ENCODE assay signal across 25 mouse cellular contexts in the genomic region with DNA sequence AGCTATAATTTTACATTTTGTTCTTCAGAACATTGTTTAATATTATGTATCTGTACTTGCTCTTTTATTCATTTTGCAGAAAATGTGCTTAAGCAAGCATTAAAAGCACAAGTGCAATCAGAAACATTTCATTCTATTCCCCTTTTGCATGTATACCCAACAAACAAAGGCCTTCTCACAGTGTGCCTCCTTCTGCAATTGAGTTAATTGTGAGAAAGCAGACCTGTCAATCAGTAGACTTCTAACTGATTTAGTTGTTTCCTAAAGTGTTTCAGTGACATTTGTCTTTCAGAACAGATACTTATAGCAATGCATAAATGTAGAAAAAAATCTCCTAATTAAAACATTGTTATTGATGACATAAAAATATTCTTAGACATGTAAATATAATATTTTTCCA.
DNase-seq lines count a peak whose midpoint lies in the region; ATAC-seq and TF ChIP-seq lines count a peak whose summit lies in the region.
"Had no signal": no experiment of that assay in that cellular context is flagged by ENCODE, and none has a peak within 500 bp of the region (broad histone marks: within the 10 kb centered on the region; RNA-seq: fewer than 3 reads in every experiment).

No protein-coding gene starts in this region.

- TF ChIP-seq CTCF in midbrain, postnatal 0 days (IDR thresholded peaks at IDR 0.05): no peak

- no peaks in the 10 kb centered on the region for H3K9me3 ChIP-seq in forebrain, embryonic 14.5 days (replicated peaks; ENCODE audit: control insufficient read depth, low read length)
- no peaks in the 10 kb centered on the region for H3K9me3 ChIP-seq in forebrain, embryonic 12.5 days
- H3K9me3 ChIP-seq in midbrain, embryonic 14.5 days (ENCODE audit: control insufficient read depth, low read length): no peaks in the 10 kb centered on the region
- H3K9me3 ChIP-seq in midbrain, postnatal 0 days (ENCODE audit: low read length): no peaks in the 10 kb centered on the region
- H3K9me3 ChIP-seq in forebrain, embryonic 15.5 days: no peaks in the 10 kb centered on the region
- H3K9me3 ChIP-seq: heart, embryonic 10.5 days; heart, embryonic 13.5 days had no signal

- H3K4me3 ChIP-seq in forebrain, embryonic 14.5 days (ENCODE audit: low read depth, low read length): no peak overlapping the region
- no peak overlapping the region for H3K4me3 ChIP-seq in forebrain, embryonic 12.5 days (replicated peaks)
- H3K4me3 ChIP-seq in midbrain, embryonic 14.5 days (replicated peaks; ENCODE audit: low read depth, low read length): no peak overlapping the region
- no peak overlapping the region for H3K4me3 ChIP-seq in midbrain, postnatal 0 days (ENCODE audit: low read depth, low read length)
- H3K4me3 ChIP-seq in forebrain, embryonic 15.5 days: no peak overlapping the region
- H3K4me3 ChIP-seq: heart, adult 2 months; heart, embryonic 10.5 days; heart, embryonic 13.5 days had no signal

- peak; percentile 77 for ATAC-seq in forebrain, embryonic 14.5 days
- ATAC-seq in forebrain, embryonic 12.5 days (ENCODE audit: low FRiP score): no peak
- no peak for ATAC-seq in midbrain, embryonic 14.5 days (ENCODE audit: low FRiP score, low TSS enrichment)
- no peak for ATAC-seq in midbrain, postnatal 0 days (ENCODE audit: low FRiP score)
- 0 out of 2 replicates have a peak, but pooled peaks have one; percentile 53 for ATAC-seq in forebrain, embryonic 15.5 days (replicated peaks)
- ATAC-seq: CD4-positive, CD25-positive, alpha-beta regulatory T cell, adult 4 months; hindbrain, postnatal 0 days; inflammation-experienced regulatory T-cells, adult 6 months had no signal

- peak; percentile 55 for DNase-seq in forebrain, embryonic 14.5 days (ENCODE audit: low spot score)
- DNase-seq in midbrain, embryonic 14.5 days: peak; percentile 17
- no peak for DNase-seq in midbrain, postnatal 0 days (ENCODE audit: low spot score)
- peak; percentile 18 for DNase-seq in retina, embryonic 14.5 days (ENCODE audit: low spot score)
- no peak for DNase-seq in layer of hippocampus, postnatal 36 days
- no peak for DNase-seq in kidney, adult 18-20 months
- DNase-seq: adrenal gland, adult 2 months; adrenal gland, postnatal 14 days; cerebellum, adult 11-12 months; cerebellum, adult 8-10 months; cerebellum, postnatal 10 days; cerebellum, postnatal 36 days; gastrocnemius, postnatal 10 days; gastrocnemius, postnatal 36 days; heart, adult 2 months; heart, postnatal 14 days; heart, postnatal 4 days had no signal

- H3K27ac ChIP-seq in forebrain, embryonic 14.5 days (ENCODE audit: low read depth, low read length): no peak overlapping the region
- no peak overlapping the region for H3K27ac ChIP-seq in forebrain, embryonic 12.5 days
- no peak overlapping the region for H3K27ac ChIP-seq in midbrain, embryonic 14.5 days (replicated peaks; ENCODE audit: low read depth, low read length)
- no peak overlapping the region for H3K27ac ChIP-seq in midbrain, postnatal 0 days (ENCODE audit: low read depth, low read length)
- H3K27ac ChIP-seq in forebrain, embryonic 15.5 days (replicated peaks): no peak overlapping the region
- H3K27ac ChIP-seq: heart, adult 2 months; heart, embryonic 10.5 days; heart, embryonic 13.5 days; hindbrain, embryonic 14.5 days; hindbrain, postnatal 0 days had no signal

- H3K4me1 ChIP-seq in forebrain, embryonic 14.5 days (ENCODE audit: control insufficient read depth, insufficient read depth, low read length): no peaks in the 10 kb centered on the region; the same call in 1 of the 2 replicates
- no peaks in the 10 kb centered on the region for H3K4me1 ChIP-seq in forebrain, embryonic 12.5 days
- H3K4me1 ChIP-seq in midbrain, embryonic 14.5 days (ENCODE audit: control insufficient read depth, insufficient read depth, low read length): peaks cover 9% of the 10 kb centered on the region; the same call in 1 of the 2 replicates
- H3K4me1 ChIP-seq in midbrain, postnatal 0 days (ENCODE audit: insufficient read depth, low read length): no peaks in the 10 kb centered on the region
- H3K4me1 ChIP-seq in forebrain, embryonic 15.5 days: peaks cover 3% of the 10 kb centered on the region; the same call in 1 of the 2 replicates
- H3K4me1 ChIP-seq: heart, embryonic 10.5 days; heart, embryonic 13.5 days had no signal

- H3K36me3 ChIP-seq in forebrain, embryonic 14.5 days (ENCODE audit: control insufficient read depth, insufficient read depth, low read length): no peaks in the 10 kb centered on the region
- H3K36me3 ChIP-seq in forebrain, embryonic 12.5 days (replicated peaks): no peaks in the 10 kb centered on the region
- H3K36me3 ChIP-seq in midbrain, embryonic 14.5 days (ENCODE audit: control insufficient read depth, insufficient read depth, low read length): no peaks in the 10 kb centered on the region
- H3K36me3 ChIP-seq in midbrain, postnatal 0 days (ENCODE audit: insufficient read depth, low read length): no peaks in the 10 kb centered on the region
- no peaks in the 10 kb centered on the region for H3K36me3 ChIP-seq in forebrain, embryonic 15.5 days
- H3K36me3 ChIP-seq: heart, embryonic 10.5 days; heart, embryonic 13.5 days had no signal

- H3K9ac ChIP-seq in forebrain, embryonic 14.5 days (ENCODE audit: low read length): no peak overlapping the region
- H3K9ac ChIP-seq in forebrain, embryonic 12.5 days: no peak overlapping the region
- H3K9ac ChIP-seq in midbrain, embryonic 14.5 days (replicated peaks; ENCODE audit: low read length): no peak overlapping the region
- no peak overlapping the region for H3K9ac ChIP-seq in midbrain, postnatal 0 days (replicated peaks; ENCODE audit: low read length, poor library complexity, severe bottlenecking)
- no peak overlapping the region for H3K9ac ChIP-seq in forebrain, embryonic 15.5 days (replicated peaks)
- H3K9ac ChIP-seq: heart, embryonic 13.5 days; hindbrain, embryonic 14.5 days had no signal

- H3K4me2 ChIP-seq in forebrain, embryonic 14.5 days (ENCODE audit: low read length): no peak overlapping the region
- no peak overlapping the region for H3K4me2 ChIP-seq in forebrain, embryonic 12.5 days
- H3K4me2 ChIP-seq in midbrain, embryonic 14.5 days (ENCODE audit: low read length): no peak overlapping the region
- no peak overlapping the region for H3K4me2 ChIP-seq in midbrain, postnatal 0 days (ENCODE audit: low read depth, low read length, poor library complexity, severe bottlenecking)
- H3K4me2 ChIP-seq in forebrain, embryonic 15.5 days (replicated peaks): no peak overlapping the region
- H3K4me2 ChIP-seq: heart, embryonic 13.5 days; hindbrain, embryonic 14.5 days had no signal

- no peaks in the 10 kb centered on the region for H3K27me3 ChIP-seq in forebrain, embryonic 14.5 days (replicated peaks; ENCODE audit: control insufficient read depth, insufficient read depth, low read length)
- peaks cover 4% of the 10 kb centered on the region; the same call in 1 of the 2 replicates for H3K27me3 ChIP-seq in forebrain, embryonic 12.5 days
- H3K27me3 ChIP-seq in midbrain, embryonic 14.5 days (ENCODE audit: control insufficient read depth, insufficient read depth, low read length): no peaks in the 10 kb centered on the region
- no peaks in the 10 kb centered on the region for H3K27me3 ChIP-seq in midbrain, postnatal 0 days (ENCODE audit: insufficient read depth, low read length)
- H3K27me3 ChIP-seq in forebrain, embryonic 15.5 days: no peaks in the 10 kb centered on the region
- H3K27me3 ChIP-seq: heart, embryonic 13.5 days had no signal

Comparison
In these comparisons a context has a peak if more than half of its experiments do, and no peak if none do; other contexts are left out.
1. ATAC-seq: peak in forebrain, embryonic 14.5 days (single experiment) and forebrain, embryonic 15.5 days (single experiment); none in forebrain, embryonic 12.5 days (single experiment), midbrain, embryonic 14.5 days (single experiment) and midbrain, postnatal 0 days (single experiment).
2. DNase-seq: peak in forebrain, embryonic 14.5 days (single experiment), midbrain, embryonic 14.5 days (single experiment) and retina, embryonic 14.5 days (single experiment); none in midbrain, postnatal 0 days (single experiment), layer of hippocampus, postnatal 36 days (0 of 2) and kidney, adult 18-20 months (single experiment).